Mouse (Mus musculus): Measurements from ENCODE around the gene 1110051M20Rik. TPM values are rescaled to one million over a fixed set of nuclear protein-coding genes. Genes with fewer than 3 reads are reported as not detected.
"Not testable (repeated sequence)": the region's sequence is repeated elsewhere in the genome, so short reads cannot be mapped to it uniquely, and the experiment has no call there.

Gene 1110051M20Rik
- 19.2 and 27.0 TPM in 2 replicates for polyA plus RNA-seq (2012; rRNA removed)

- Histone ChIP-seq H3K4me3 (replicated peaks; ENCODE audit: extremely low read depth, low read depth, low read length) (peak within 1 kb of the TSS; percentile 78), H3K4me1 (ENCODE audit: control insufficient read depth, insufficient read depth, low read length) (peaks cover 7% of the 10 kb centered on the region)
- TF ChIP-seq CTCF (IDR thresholded peaks at IDR 0.05; ENCODE audit: insufficient read depth, low read length) (no peak), POLR2A (IDR thresholded peaks at IDR 0.05; ENCODE audit: borderline replicate concordance, extremely low read depth, low read depth, low read length) (no peak)
- 2% methylated on average over 19 of the region's 19 CpGs for WGBS
- peak; percentile 80 for DNase-seq
Measured at GRCm38 (mm10) chr2:91444286-91444892, at the start of gene 1110051M20Rik. 1110051M20Rik (minus strand) TSS chr2:91444704.

GRCm38 (mm10) chr2:91493981-91494380 lies 49.5 kb upstream of the 1110051M20Rik start:
- DNase-seq = no peak
- TF ChIP-seq POLR2A (IDR thresholded peaks at IDR 0.05; ENCODE audit: borderline replicate concordance, extremely low read depth, low read depth, low read length) (no peak), CTCF (IDR thresholded peaks at IDR 0.05; ENCODE audit: insufficient read depth, low read length) (no peak)
- H3K4me3 ChIP-seq (replicated peaks; ENCODE audit: extremely low read depth, low read depth, low read length) = no peak overlapping the region
- H3K4me1 ChIP-seq (ENCODE audit: control insufficient read depth, insufficient read depth, low read length) = no peaks in the 10 kb centered on the region
- 88% methylated on average over 9 of the region's 9 CpGs for WGBS

GRCm38 (mm10) chr2:91492071-91492635 lies 47.6 kb upstream of the 1110051M20Rik start:
- whole genome bisulfite sequencing = 95% methylated on average over 12 of the region's 12 CpGs
- no peak for TF ChIP-seq POLR2A (IDR thresholded peaks at IDR 0.05; ENCODE audit: borderline replicate concordance, extremely low read depth, low read depth, low read length)
- no peak for TF ChIP-seq CTCF (IDR thresholded peaks at IDR 0.05; ENCODE audit: insufficient read depth, low read length)
- Histone ChIP-seq H3K4me1 (ENCODE audit: control insufficient read depth, insufficient read depth, low read length) (no peaks in the 10 kb centered on the region), H3K4me3 (replicated peaks; ENCODE audit: extremely low read depth, low read depth, low read length) (no peak overlapping the region)
- DNase-seq = no peak

- not testable (repeated sequence) for H3K4me3 ChIP-seq (replicated peaks; ENCODE audit: extremely low read depth, low read depth, low read length); DNase-seq; H3K4me1 ChIP-seq (ENCODE audit: control insufficient read depth, insufficient read depth, low read length)
- WGBS = 46% methylated on average over 3 of the region's 3 CpGs
Measured at GRCm38 (mm10) chr2:91487295-91487694, 42.8 kb upstream of the 1110051M20Rik start.

GRCm38 (mm10) chr2:91485256-91485655 lies 40.8 kb upstream of the 1110051M20Rik start:
- no peak for DNase-seq
- no peak overlapping the region for H3K4me3 ChIP-seq (replicated peaks; ENCODE audit: extremely low read depth, low read depth, low read length)
- no peak for TF ChIP-seq CTCF (IDR thresholded peaks at IDR 0.05; ENCODE audit: insufficient read depth, low read length)
- no peak for TF ChIP-seq POLR2A (IDR thresholded peaks at IDR 0.05; ENCODE audit: borderline replicate concordance, extremely low read depth, low read depth, low read length)
- 78% methylated on average over 6 of the region's 6 CpGs for WGBS
- H3K4me1 ChIP-seq (ENCODE audit: control insufficient read depth, insufficient read depth, low read length) = no peaks in the 10 kb centered on the region

- Histone ChIP-seq H3K4me3 (replicated peaks; ENCODE audit: extremely low read depth, low read depth, low read length) (no peak overlapping the region), H3K4me1 (ENCODE audit: control insufficient read depth, insufficient read depth, low read length) (no peaks in the 10 kb centered on the region)
- TF ChIP-seq CTCF (IDR thresholded peaks at IDR 0.05; ENCODE audit: insufficient read depth, low read length) (no peak), POLR2A (IDR thresholded peaks at IDR 0.05; ENCODE audit: borderline replicate concordance, extremely low read depth, low read depth, low read length) (no peak)
- no peak for DNase-seq
- 70% methylated on average over 4 of the region's 4 CpGs for WGBS
Measured at GRCm38 (mm10) chr2:91484698-91485097, 40.2 kb upstream of the 1110051M20Rik start.

- DNase-seq = no peak
- no peaks in the 10 kb centered on the region for H3K4me1 ChIP-seq (ENCODE audit: control insufficient read depth, insufficient read depth, low read length)
- 50% methylated on average over 6 of the region's 6 CpGs for WGBS
- H3K4me3 ChIP-seq (replicated peaks; ENCODE audit: extremely low read depth, low read depth, low read length) = no peak overlapping the region
- peak; percentile 45; the same call in 1 of the 2 replicates for TF ChIP-seq CTCF (IDR thresholded peaks at IDR 0.05; ENCODE audit: insufficient read depth, low read length)
- no peak for TF ChIP-seq POLR2A (IDR thresholded peaks at IDR 0.05; ENCODE audit: borderline replicate concordance, extremely low read depth, low read depth, low read length)
Measured at GRCm38 (mm10) chr2:91480805-91481514, 36.5 kb upstream of the 1110051M20Rik start.

GRCm38 (mm10) chr2:91480399-91480801 lies 35.9 kb upstream of the 1110051M20Rik start:
- H3K4me1 ChIP-seq (ENCODE audit: control insufficient read depth, insufficient read depth, low read length) = no peaks in the 10 kb centered on the region
- H3K4me3 ChIP-seq (replicated peaks; ENCODE audit: extremely low read depth, low read depth, low read length) = no peak overlapping the region
- TF ChIP-seq CTCF (IDR thresholded peaks at IDR 0.05; ENCODE audit: insufficient read depth, low read length) (no peak), POLR2A (IDR thresholded peaks at IDR 0.05; ENCODE audit: borderline replicate concordance, extremely low read depth, low read depth, low read length) (no peak)
- no peak for DNase-seq
- 88% methylated on average over 9 of the region's 9 CpGs for WGBS

GRCm38 (mm10) chr2:91476841-91477240 lies 32.3 kb upstream of the 1110051M20Rik start:
- WGBS = 86% methylated on average over 7 of the region's 7 CpGs
- TF ChIP-seq POLR2A (IDR thresholded peaks at IDR 0.05; ENCODE audit: borderline replicate concordance, extremely low read depth, low read depth, low read length) (no peak), CTCF (IDR thresholded peaks at IDR 0.05; ENCODE audit: insufficient read depth, low read length) (no peak)
- Histone ChIP-seq H3K4me3 (replicated peaks; ENCODE audit: extremely low read depth, low read depth, low read length) (no peak overlapping the region), H3K4me1 (ENCODE audit: control insufficient read depth, insufficient read depth, low read length) (no peaks in the 10 kb centered on the region)
- DNase-seq = no peak

GRCm38 (mm10) chr2:91476251-91476661 lies 31.8 kb upstream of the 1110051M20Rik start:
- Histone ChIP-seq H3K4me3 (replicated peaks; ENCODE audit: extremely low read depth, low read depth, low read length) (no peak overlapping the region), H3K4me1 (ENCODE audit: control insufficient read depth, insufficient read depth, low read length) (no peaks in the 10 kb centered on the region)
- DNase-seq = no peak
- TF ChIP-seq POLR2A (IDR thresholded peaks at IDR 0.05; ENCODE audit: borderline replicate concordance, extremely low read depth, low read depth, low read length) = no peak
- no peak for TF ChIP-seq CTCF (IDR thresholded peaks at IDR 0.05; ENCODE audit: insufficient read depth, low read length)
- WGBS = 39% methylated on average over 17 of the region's 17 CpGs
